Mouse (Mus musculus): ENCODE results near the gene Pbxip1.
A peak's percentile ranks its signal among the peaks of the same experiment; 100 is the strongest.

The Pbxip1 gene

DNA sequence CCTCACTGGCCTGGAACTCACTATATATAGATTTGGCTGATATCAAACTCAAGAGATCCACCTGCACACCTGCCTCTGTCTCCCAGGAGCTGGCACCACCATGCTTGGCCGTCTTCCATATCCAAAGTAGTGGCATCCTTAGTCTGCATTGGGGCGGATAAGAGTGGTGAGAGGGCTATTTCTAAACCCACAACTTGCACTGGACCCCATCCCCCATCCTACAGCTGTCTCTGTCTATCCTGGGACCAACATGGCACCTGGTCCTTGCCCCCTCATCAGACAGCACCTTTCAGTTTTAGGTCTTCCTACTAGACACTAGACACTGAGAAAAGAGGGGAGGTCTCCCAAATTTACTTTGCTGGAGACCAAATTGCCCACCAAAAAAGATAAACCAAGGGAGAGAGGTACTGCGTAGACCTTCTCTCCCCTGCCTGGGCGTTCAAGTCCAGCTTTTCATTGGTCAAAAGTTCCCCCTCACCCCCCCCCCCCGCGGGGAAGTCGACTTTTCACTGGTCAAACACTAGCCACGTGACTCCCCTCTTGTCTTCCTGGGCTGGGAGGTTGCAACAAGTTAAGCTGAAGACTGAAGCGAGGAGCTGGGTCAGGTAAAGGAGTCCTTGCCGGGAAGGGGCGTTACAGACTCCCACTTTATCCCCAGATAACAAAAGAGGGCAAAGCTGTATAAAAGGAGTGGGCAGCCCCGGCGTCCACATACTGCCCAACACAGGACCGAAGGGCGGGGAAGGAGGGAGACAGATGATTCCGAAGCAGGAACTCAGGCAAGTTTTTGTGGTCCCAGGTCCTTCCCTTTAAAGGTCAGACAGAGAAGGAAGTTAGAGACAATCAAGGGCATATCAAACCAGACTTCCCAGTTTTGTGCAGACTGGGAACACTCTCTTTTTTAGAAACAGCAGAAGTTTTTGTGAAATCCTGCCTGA is at the start of gene Pbxip1:
Pbxip1 (plus strand) TSS at position 531 of the 938 bp plus-strand sequence.
- no peak for DNase-seq (ENCODE audit: low read depth, low spot score)

DNA sequence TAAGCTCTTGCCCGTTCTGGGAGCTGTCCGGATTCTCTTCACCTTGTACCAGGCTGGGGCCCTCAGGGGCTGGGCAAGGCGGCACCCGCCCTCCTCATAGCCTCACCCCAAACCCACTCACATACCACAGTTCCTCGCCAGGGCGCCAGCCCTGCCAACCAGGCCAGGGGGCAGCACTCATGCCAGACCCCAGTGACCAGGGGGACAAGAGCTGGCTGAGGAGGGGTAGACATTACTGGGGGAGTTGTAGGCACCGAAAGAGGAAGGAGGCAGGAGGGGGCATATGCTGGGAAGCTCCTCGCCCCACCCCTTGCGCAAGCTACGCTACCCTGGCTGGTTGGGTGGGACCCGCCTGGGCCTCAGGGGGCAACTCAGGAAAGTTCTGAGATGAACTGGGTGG is 48.9 kb upstream of the Pbxip1 start:
- DNase-seq (ENCODE audit: low read depth, low spot score) = no peak

DNA sequence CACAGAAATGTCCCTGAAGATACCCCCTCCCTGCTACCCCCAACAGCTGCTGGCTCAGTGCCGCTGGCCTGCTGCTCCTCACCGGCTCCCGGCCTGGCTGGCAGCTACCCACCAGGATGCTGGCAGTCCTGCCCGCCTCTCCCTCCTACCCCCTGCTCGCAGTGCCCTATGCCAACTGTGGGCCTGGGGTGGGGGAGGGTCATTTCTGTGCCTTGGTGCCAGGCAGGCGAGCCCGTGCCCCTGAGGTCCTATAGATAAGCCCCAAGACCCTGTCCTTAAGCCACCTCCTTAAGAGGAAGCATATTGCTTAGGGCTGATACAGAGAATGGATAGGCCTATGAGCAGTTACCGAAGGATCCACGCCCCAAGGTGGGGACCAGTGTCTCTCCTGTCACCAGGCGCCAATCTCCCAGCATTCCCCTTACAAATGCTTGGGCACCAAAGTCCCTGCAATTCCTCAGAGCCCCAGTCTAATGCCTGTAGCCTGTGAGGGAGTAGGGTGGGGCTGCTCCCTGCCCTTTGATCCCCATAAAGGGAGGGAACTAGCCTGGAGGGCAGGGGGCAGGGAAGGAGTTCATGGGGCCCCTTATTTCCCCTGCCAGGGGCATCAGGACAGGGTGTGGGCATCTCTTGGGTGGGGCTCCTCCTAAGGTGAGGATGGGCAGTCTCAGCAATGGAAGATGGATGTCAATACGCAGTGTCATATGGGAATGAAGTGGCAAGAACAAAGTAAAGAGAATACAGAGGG is 48.2 kb upstream of the Pbxip1 start:
- DNase-seq (ENCODE audit: low read depth, low spot score) = no peak

DNA sequence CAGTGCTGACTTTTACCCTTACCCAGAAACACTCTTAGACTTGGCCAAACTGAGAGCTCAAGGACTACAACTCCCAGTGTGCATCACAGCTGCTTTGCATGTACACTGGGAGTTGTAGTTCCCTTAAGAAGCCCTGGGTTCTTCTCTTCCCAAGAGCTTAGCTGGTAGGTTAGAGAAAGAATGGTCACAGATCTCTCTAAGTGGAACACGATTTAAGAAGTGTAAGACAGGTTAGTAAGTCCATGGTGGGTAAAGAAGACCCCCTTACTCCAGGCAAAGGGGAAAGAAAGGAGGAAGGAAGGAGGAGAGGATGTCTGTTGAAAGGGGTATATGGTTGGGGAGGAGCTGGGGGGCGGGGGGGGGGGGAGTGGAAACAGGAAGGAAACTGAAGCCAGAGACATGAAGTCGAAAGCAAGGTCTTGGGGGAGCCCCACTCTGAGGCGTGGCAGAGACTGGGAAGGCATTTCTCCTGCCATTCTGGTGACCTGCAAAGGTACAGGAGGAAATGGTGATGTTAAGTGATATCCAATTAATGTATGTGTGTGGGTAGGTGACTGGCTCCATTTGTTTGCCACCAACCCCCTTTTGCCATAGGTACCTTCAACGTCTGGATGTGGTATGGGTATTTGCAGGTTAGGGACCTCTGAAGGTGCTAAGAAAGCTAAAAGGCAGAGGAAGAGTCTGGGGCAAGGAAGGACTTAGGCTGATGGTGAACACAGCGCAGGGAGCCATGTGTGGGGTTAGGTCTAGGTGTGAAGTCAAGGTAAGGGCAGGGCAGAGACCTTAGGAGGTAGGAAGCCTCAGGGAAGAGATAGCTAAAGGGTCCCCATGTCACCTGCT is 47.4 kb upstream of the Pbxip1 start:
- DNase-seq (ENCODE audit: low read depth, low spot score) = no peak

DNA sequence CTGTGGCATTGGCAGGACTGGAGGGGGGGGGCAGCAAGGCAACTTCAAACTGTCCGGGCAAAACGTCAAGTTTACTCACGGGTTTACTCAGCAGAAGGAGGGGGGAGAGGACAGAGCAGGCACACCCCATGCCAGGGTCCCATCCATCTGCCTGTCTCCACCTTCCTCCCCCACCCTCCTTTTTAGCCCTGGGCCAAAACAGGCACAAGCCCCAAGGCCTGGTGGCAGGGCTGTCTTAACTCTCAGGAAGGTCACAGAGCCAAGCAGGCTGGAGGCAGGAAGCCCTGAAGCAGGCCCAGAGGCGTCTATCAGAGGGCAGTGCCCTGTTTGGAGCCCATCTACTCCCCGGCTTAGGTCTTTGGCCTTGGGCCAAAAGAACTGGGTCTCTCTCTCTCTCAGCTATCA is 46.4 kb upstream of the Pbxip1 start:
- no peak for DNase-seq (ENCODE audit: low read depth, low spot score)

DNA sequence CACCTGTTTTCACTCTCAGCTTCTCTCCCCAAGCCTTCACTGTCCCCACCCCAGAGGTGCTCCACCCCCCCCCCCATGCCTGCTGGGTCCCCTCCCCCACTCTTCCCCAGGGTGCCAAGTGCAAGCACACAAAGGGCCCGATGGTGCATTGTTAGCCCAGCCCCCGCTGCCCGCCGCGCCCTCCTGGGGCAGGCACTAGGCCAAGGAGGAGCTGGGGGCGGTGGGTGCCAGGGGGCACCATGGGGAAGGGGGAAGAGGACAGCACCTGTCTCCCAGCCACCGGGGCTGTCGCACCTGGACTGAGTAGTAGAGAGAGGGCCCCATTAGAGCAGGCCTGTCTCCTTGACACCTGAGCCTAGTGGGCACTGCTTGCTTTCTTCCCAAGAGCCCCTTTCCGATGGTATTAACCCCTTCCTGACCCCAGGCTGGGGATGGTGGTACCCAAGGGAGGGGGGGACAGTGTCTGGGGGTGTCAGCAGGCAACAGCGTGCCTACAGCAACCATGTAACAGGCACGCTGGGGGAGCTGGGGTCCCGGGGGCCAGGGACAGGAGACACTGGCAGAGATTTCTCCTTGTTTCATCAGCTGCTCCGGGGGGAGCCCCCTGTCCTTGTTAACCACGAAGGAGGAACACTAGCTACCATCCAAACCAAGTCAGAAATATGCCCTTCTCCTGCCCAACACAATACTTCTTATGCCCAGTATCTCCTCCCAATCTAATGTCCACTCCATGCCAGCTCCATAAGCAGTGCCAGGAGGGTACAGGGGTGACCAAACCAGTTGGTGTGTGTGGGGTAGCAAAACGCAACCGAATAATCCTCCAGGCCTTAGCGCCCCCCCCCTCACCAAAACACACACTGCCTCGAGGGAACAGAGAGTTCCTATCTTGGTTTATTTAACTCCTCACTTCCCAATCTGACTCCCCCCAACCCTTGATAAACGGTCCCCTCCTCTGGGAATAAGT is 45.5 kb upstream of the Pbxip1 start:
- no peak for DNase-seq (ENCODE audit: low read depth, low spot score)

DNA sequence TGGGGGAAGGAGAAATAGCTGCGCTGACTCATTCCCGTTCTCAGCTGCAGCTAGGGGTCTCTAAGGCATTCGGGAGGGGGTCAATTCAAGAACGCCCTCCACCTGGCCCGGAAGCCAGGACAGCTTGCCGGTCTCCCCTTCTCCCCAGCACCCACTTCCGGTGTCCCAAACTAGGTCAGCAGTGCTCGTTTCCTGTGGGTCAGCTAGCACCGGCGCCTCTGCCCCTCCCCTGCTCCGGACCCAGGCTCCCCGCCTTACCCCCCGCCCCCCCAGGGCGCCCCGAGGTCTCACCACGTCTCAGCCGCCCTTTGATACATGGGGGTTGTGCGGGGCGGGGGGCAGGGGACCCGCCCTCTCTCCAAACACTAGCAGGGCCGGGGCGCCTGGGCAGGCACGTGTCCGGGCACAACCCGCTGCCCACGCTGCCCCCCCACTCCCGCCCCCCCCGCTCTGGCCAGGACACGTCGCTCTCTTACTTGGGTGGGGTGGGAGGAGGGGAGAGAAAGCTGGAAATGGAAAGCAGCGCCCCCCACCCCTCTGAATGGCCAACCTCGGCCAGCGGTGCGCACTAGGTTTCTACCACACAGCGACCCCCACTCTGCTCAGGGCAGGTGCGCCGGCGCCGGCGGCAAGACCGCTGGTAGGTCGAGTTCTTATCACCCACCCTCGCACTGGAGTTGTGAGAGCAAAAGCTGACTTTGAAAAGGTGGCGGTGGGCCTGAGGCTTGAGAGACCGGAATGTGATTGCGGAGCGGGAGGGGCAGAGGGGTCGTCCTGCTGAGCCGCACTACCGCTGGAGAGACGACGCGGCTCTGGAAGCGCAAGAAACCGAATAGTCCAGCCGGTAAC is 44.6 kb upstream of the Pbxip1 start:
- no peak for DNase-seq (ENCODE audit: low read depth, low spot score)

DNA sequence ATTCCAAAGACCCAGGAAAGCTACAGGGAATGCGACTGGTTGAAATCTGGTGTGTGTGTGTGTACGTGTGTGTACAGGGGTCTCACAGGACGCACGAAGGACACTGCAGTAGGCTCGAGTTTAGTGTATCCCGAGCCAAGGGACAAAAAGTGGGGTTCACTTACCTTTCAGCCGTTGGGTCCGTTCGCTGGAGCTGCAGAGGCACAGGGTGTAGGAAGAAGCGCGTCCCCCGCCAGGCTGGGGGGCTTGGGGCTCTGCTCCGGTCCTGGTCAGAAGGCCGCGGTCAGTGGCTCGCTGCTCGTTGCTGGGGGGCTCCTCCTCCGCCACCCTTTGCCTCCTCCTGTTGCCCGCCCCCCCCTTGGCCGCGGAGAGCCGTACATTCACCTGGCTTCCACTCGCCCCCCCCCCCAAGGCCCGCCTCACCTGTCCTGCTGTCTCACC is 43.6 kb upstream of the Pbxip1 start:
- DNase-seq (ENCODE audit: low read depth, low spot score) = no peak

DNA sequence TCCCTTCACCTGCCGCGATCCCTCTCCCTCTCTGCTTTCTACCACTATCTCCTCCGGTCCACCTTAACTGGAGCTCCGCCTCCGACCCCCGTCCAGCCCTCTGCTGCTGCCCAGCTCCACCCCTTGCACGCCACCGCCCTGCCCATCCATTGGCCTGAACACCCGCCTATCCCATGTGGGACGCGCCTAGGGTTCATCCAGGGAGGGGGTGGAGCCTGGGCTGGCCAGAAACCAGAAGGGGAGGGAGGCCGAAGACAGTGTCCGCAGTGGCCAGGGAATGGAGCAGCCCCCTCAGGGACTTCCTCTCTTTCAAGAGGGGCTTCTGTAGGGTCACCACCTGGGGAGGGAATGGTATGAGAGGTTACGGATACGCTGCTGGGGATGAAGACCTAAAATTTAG is 42.9 kb upstream of the Pbxip1 start:
- DNase-seq (ENCODE audit: low read depth, low spot score) = peak; percentile 79

DNA sequence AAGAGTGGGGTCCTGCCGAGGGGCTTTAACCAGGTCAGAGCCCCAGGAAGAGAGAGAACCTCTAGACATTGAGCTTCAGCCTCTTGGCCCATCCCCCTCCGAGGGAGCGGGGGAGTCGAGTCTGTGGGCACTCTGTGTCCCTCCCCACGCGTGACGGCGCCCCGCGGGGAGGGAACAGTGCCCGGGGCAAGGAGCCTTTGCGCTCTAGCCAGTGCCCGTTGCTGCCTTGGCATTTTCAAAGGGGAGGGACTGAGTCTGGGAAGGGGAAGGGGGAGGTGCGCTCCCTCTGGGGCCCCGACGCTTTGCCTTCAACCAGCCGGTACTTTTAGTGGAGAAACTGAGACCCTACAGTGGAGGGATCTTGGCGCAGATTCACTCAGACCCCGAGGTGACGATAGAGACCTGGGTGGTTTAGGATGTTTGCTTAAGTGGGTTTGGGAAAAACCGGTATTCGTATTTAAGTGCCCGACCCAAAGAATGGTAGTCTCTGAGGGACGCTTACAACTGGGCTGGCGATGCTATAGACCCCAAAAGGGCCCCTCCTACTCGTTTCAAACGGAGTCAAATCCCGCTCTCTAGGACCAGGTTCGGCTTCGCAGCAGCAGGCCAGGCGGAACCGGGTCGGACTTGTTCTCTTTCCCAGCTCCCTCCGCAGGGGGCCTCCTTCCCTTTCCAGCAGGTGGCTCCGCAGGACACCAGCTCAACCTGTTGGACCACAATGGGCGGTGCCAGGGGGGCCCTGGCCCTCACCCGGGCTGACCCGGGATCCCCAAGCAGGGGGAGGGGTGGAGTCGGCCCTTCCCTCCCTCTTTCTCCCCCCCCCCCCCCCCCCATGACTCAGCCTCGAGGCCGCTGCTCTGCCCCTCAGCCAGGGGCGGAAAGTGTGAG is 42.3 kb upstream of the Pbxip1 start, which contains the start of gene Zbtb7b:
Zbtb7b (minus strand) TSS at position 771 of the 888 bp plus-strand sequence.
- DNase-seq (ENCODE audit: low read depth, low spot score) = no peak

DNA sequence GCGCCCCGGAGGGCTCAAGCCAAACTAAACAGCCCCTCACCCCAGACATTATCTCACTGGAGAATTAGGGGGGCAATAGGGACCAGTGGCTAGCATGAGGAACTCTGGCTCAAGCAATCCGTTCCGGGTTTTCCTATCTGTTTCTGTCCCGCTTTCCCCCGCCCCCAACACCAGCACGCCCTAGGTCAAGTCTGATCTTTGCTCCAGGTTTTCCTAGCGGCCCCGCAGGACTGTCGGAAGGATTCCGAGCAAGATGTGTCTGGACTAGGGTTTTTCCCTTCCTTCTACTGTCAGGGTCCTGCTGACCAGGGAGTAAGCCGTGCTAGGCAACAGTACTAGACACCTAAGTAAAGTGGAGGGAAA is 41.6 kb upstream of the Pbxip1 start:
- DNase-seq (ENCODE audit: low read depth, low spot score) = no peak

DNA sequence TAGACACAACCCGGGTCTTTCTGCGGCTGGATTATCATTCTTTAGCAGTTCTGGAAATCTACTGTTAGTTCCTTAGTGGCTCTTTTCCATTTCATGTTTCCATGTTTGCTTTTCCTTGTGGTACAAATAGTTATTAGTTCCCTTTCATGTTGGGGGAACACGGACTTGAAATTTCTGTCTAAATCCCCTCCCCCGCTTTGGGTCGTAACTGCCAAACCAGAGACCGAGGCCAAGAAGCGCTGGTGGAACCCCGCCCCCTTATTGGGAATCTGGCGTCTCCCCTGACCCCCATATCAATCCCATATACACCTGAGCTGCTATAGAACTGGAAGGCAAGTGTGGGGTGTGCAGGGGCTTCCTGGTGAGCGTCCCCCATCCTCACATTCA is 41.1 kb upstream of the Pbxip1 start:
- DNase-seq (ENCODE audit: low read depth, low spot score) = no peak

DNA sequence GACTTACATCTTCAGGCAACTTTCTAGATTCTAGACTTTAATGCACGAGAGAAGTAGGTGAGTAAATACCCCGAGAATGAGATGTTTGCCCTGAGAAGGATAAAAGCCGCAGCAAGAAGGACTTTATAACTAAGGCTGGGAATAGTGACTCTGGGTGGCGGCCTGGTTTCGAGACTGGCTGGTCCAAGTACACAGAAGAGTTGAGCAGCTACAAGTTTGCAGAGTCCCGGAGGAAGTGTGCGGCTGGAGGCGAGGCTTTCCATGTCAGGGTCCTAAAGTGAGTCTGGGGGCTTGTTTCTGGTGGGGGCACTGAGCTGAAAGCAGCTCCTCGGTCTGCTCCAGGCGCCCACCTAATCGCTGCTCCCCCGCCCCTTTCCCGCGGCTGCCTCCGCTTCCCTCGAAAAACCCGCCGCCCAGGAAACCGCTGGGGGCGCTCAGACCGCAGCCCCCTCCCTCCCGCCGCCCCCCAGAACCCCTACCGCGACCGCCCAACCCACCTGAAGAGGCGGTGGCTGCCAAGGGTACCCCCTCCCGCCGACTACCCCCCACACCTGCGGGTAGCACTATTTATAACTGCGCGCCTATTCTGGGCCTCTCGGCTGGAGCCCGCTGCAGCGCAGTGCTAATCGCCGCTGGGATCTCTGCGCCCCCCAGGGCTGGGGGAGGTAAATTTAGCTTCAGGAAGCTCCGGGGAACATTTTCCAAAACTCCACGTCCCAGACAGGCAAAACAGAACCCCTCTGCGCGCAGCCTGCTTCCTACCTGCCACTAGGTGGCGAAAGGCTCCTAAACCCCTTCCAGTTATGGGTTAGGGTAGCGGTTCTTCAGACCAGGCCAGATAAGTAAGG is 40.5 kb upstream of the Pbxip1 start:
- DNase-seq (ENCODE audit: low read depth, low spot score) = no peak

DNA sequence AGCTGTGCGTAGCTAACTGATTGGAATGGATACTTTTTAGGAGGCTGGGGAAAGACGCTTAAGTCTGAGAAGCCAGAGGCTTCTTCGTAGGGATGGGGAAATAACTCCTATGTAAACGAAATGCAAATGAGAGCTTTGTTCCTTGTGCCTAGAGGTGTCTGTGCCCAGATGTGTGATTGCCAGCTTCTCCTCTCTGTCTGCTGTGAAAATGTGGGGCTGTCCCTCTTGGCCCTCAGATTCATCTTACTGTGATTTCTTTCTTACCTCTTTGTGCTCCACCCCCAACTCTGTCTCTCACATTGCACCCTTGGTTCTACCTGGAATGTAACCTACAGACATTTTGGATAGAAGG is 39.9 kb upstream of the Pbxip1 start:
- DNase-seq (ENCODE audit: low read depth, low spot score) = no peak

DNA sequence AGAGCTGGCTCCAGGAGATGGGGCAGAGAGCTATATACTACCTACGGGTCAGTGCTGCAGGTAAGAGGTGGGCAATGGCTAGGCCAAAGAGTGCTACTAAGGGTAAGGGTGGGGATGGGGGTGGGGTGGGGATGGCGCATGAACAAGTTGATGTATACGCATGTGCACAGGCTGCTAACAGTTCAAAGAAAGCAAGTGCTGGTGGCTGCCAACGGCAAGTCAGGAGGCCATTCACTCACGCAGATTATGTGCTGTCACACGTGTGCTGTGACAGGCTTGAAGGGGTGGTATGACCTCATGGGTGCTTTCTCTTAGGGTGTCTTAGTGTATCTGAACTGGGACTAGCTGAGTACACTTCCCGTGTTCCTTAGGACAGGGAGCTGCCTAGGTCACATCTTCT is 35.2 kb upstream of the Pbxip1 start:
- no peak for DNase-seq (ENCODE audit: low read depth, low spot score)

DNA sequence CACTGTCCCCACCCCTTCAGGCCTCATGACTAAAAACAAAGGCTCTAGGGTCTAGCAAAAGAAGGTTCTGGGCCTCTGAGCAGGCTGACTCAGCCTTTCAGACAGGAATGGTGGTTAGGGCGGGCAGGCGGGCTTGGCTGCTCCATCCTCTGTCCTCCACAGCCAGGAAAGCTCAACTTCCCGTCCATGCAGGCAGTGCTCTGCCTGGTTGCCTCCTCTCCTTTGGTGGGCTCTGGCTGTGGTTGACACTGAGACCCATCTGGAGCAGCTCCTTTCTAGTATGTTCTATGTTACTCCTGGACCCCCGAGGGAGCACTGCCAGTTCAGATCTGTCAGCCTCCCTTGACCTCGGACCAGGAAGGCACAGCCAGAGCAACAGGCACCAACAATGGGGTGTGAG is 33.8 kb upstream of the Pbxip1 start, which contains the start of gene Lenep:
Lenep (minus strand) TSS at position 101 of the 400 bp plus-strand sequence.
- no peak for DNase-seq (ENCODE audit: low read depth, low spot score)

DNA sequence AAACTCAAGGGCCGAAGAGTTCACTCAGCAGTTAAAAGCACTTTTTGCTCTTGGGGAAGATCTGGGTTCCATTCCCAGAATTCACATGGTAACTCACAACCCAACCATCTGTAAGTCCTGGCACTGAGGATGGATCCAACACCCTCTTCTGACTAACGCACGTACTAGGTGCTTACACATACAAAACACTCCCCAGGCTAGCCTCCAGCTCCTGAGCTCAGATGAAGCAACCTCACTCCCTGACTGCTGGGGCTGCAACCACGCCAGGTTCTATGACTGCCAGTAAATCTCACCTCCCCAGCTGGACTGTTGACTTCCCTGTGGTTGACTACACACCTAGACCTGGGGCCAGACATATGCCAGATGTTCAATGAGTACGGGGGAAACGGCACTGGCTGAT is 29.6 kb upstream of the Pbxip1 start:
- no peak for DNase-seq (ENCODE audit: low read depth, low spot score)

DNA sequence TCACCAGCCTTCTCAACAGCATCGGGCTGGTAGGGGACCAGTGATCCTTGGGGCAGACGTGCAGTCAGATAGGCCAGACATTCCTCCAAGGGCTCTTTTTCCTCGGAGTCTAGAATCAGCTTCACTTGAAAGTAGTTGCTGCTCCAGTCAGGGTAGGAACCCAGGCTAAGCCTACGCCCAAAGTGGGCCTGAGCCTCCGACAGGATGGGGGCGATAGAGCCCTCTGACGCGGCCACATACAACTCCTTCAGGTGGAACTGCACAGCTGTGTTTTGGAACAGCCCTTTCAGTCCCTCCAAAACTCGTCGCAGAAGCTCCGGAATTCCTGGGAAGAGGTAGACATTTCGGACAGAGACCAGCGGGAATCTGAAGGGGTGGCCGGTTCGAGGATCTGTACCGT is 28.1 kb upstream of the Pbxip1 start:
- no peak for DNase-seq (ENCODE audit: low read depth, low spot score)

Measured in brain, embryonic 18.5 days (tissue).